Mouse (Mus musculus): ENCODE data around the gene Klhl2.

- TF ChIP-seq EP300 (IDR thresholded peaks at IDR 0.05; ENCODE audit: low read depth in 1 of 2, low read length in 2 of 2): no peak
- no peak for TF ChIP-seq SMC3 (IDR thresholded peaks at IDR 0.05; ENCODE audit: low read depth, low read length)
- no peak for TF ChIP-seq NRF1 (IDR thresholded peaks at IDR 0.05; ENCODE audit: insufficient read depth, low read depth, low read length, poor library complexity, severe bottlenecking)
- TF ChIP-seq GATA1 (IDR thresholded peaks at IDR 0.05; ENCODE audit: low read depth, low read length): no peak
- TF ChIP-seq POLR2A (IDR thresholded peaks at IDR 0.05; ENCODE audit: control insufficient read depth in 1 of 2, insufficient read depth in 1 of 2, low read depth in 1 of 2, low read length in 2 of 2, poor library complexity in 1 of 2): no peak
- TF ChIP-seq CTCF (IDR thresholded peaks at IDR 0.05 in 2 of 3, conservative IDR thresholded peaks at IDR 0.05 in 1 of 3; ENCODE audit: control insufficient read depth in 1 of 3, insufficient read depth in 1 of 3, low read depth in 2 of 3, low read length in 3 of 3, poor library complexity in 1 of 3, severe bottlenecking in 1 of 3): no peak
- TF ChIP-seq GABPA (IDR thresholded peaks at IDR 0.05; ENCODE audit: low read depth, low read length): no peak
- no peak for TF ChIP-seq TCF12 (IDR thresholded peaks at IDR 0.05; ENCODE audit: low read depth, low read length)
- TF ChIP-seq HCFC1 (IDR thresholded peaks at IDR 0.05; ENCODE audit: low read depth, low read length): no peak
- TF ChIP-seq USF1 (IDR thresholded peaks at IDR 0.05; ENCODE audit: low read depth, low read length): no peak
- no peak for TF ChIP-seq E2F4 (IDR thresholded peaks at IDR 0.05; ENCODE audit: borderline replicate concordance, low read depth, low read length)
- TF ChIP-seq CHD1 (IDR thresholded peaks at IDR 0.05; ENCODE audit: low read depth, low read length): no peak
- TF ChIP-seq ZMIZ1 (IDR thresholded peaks at IDR 0.05; ENCODE audit: low read depth, low read length): no peak
- no peak for TF ChIP-seq KAT2A (conservative IDR thresholded peaks at IDR 0.05; ENCODE audit: low read depth, low read length)
These were observed 81.2 kb downstream of the Klhl2 start for GRCm38 (mm10) chr8:64768645-64769044.
